Mouse (Mus musculus) heart, embryonic 14.5 days (tissue): ENCODE measurements at regions not wholly inside any gene's neighbourhood (a gene's known extent, or its start where the extent isn't known, plus 50 kb on each side); places are given as distances from the start of the nearest gene placed in this dataset.

ENCODE experiments used
- ATAC-seq: fragments of 200-750 bp; cut with Nextera tagmentation; 2 replicates; pipeline ENCODE4 v1.8.0; 2017; ENCODE audit warnings: low read depth, moderate TSS enrichment; ENCODE audit not compliant: insufficient number of reproducible peaks, insufficient read depth, low FRiP score
- H3K27ac ChIP-seq, 2 experiments: fragments of 200-500 bp in 1 of 2; fragments of 300-500 bp in 1 of 2; sonication (generic) in 1 of 2; replicated peaks in 1 of 2; 2 replicates each; pipeline ENCODE4 v1.5.1; 2012 to 2014; ENCODE audit warnings: low read depth in 2 of 2, low read length in 2 of 2, control low read depth in 1 of 2, mild to moderate bottlenecking in 1 of 2, mixed read lengths in 1 of 2; ENCODE audit not compliant: control insufficient read depth in 1 of 2, insufficient read depth in 1 of 2
- H3K27me3 ChIP-seq: fragments of 300-500 bp; sonication (generic); 2 replicates; pipeline ENCODE4 v1.6.1; 2014; ENCODE audit warnings: mild to moderate bottlenecking, low read length, control low read depth; ENCODE audit not compliant: control insufficient read depth, insufficient read depth
- H3K36me3 ChIP-seq: fragments of 300-500 bp; sonication (generic); 2 replicates; pipeline ENCODE4 v1.6.1; 2014; ENCODE audit warnings: mild to moderate bottlenecking, control low read depth, low read length, mixed read lengths; ENCODE audit not compliant: control insufficient read depth, insufficient read depth
- H3K4me1 ChIP-seq, 2 experiments: fragments of 200-500 bp in 1 of 2; fragments of 300-500 bp in 1 of 2; sonication (generic) in 1 of 2; 2 replicates each; pipeline ENCODE4 v1.6.1; 2012 to 2014; ENCODE audit warnings: low read length in 2 of 2, control low read depth in 1 of 2, mixed read lengths in 1 of 2; ENCODE audit not compliant: control insufficient read depth in 2 of 2, insufficient read depth in 2 of 2
- H3K4me2 ChIP-seq: fragments of 300-500 bp; sonication (generic); 2 replicates; pipeline ENCODE4 v1.6.1; 2014; ENCODE audit warnings: mild to moderate bottlenecking, low read length
- H3K4me3 ChIP-seq, 2 experiments: fragments of 200-500 bp in 1 of 2; fragments of 300-500 bp in 1 of 2; sonication (generic) in 1 of 2; 2 replicates each; pipeline ENCODE4 v1.5.1; 2012 to 2014; ENCODE audit warnings: low read length in 2 of 2, mild to moderate bottlenecking in 2 of 2, control low read depth in 1 of 2, low read depth in 1 of 2, moderate library complexity in 1 of 2; ENCODE audit not compliant: control insufficient read depth in 1 of 2, insufficient read depth in 1 of 2
- H3K9ac ChIP-seq: fragments of 300-500 bp; sonication (generic); 2 replicates; pipeline ENCODE4 v1.6.1; 2014; ENCODE audit warnings: mild to moderate bottlenecking, low read length
- H3K9me3 ChIP-seq: fragments of 300-500 bp; sonication (generic); 2 replicates; pipeline ENCODE4 v1.6.1; 2016; ENCODE audit warnings: low read length, control low read depth; ENCODE audit not compliant: control insufficient read depth
- WGBS: fragments of 180-500 bp; shearing (Covaris S2); extraction: QIAGEN DNeasy Blood & Tissue Kit; methylation state at CpG from one replicate; pipeline ENCODE4 v1.1.7; 2014; 5-methylcytosine and 5-hydroxymethylcytosine counted together

DNA sequence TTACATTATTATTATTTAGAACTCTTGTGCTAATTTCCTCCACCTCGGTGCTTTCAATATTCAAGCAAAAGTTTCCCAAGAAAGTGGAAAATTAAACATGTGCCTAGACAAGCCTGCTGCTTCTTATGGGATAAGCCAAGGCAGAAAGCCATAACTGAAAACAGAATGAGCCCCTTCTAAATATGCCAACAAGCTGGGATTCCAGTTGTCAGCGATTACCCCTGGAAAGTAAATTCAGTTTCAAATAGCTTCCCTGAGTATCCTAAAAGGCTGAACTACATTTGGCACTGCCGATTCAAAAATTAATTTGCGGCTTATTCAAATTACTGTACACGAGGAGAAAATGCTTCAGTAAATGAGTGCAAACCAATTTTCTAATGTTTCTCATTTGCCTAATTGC lies 135.6 kb upstream of the Col8a1 start:
- ATAC-seq = no peak
- no peak overlapping the region for H3K4me3 ChIP-seq
- 86% methylated on average over 5 of the region's 5 CpGs for WGBS

DNA sequence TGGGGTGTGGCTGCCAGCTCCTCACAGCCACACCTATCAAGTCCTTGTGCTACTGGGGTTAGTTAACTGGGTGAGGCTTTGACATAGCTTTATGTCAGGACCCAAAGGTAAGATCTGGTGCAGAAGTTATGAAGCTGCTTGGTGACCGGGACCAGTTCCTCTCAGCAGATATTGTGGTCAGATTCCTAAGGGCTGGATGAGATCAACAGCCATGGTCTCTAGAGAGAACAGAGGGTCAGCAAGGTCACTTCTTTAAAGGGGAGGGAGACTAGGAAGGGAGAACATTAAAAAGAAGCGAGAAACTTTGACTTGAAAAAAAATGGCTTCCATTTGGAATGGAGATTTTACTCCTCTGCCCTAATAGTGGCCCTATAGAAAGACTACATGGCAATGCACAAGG lies 138.6 kb upstream of the Col8a1 start:
- Histone ChIP-seq H3K4me1 (no peaks in the 10 kb centered on the region), H3K4me3 (no peak overlapping the region), H3K9me3 (no peaks in the 10 kb centered on the region), H3K27me3 (no peaks in the 10 kb centered on the region), H3K27ac (no peak overlapping the region), H3K4me2 (no peak overlapping the region), H3K9ac (no peak overlapping the region), H3K36me3 (no peaks in the 10 kb centered on the region)
- no peak for ATAC-seq
- 64% methylated on average over 2 of the region's 2 CpGs for WGBS

More for the DNA sequence above, 135.6 kb upstream of the Col8a1 start:
- no peaks in the 10 kb centered on the region for H3K4me1 ChIP-seq
- no peaks in the 10 kb centered on the region for H3K9me3 ChIP-seq
- no peak overlapping the region for H3K27ac ChIP-seq
- no peak overlapping the region for H3K9ac ChIP-seq
- no peaks in the 10 kb centered on the region for H3K27me3 ChIP-seq
- no peaks in the 10 kb centered on the region for H3K36me3 ChIP-seq
- H3K4me2 ChIP-seq = no peak overlapping the region

DNA sequence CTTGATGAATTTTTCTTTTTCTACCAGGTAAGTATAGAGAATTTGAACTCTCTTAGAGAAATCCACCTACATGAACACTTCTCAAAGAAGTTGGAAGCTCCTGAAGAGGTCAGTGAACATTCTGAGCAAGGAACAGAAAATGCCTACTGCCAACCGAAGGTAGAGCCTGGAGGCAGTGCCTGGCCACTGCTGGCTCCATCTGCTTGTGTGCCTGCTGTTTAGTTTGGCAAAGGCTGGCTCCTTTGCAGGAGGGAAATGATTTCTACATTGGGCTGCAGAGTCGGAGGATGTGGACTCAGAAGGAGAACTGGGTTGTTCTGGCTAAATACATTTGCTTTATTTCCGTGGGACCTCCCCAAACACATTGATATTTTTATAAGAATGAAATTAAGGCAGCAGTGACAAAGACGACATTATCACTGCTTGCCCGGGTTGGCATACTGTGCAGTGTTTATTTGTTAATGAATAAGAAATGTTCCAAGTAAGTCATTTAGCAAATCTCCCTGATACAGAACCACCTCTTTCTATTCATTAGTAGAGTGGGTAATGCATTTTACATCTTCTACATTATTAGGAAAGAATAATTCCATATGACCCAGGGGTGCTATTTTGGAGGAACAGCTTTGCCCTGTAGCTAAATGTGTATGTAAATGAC lies 139.3 kb upstream of the Col8a1 start:
- no peak overlapping the region for H3K4me3 ChIP-seq
- no peaks in the 10 kb centered on the region for H3K27me3 ChIP-seq

GRCm38 (mm10) chr16:57901006-57901405 lies 146.5 kb upstream of the Col8a1 start:
- Histone ChIP-seq H3K4me3 (no peak overlapping the region), H3K4me1 (no peaks in the 10 kb centered on the region), H3K27me3 (no peaks in the 10 kb centered on the region), H3K27ac (no peak overlapping the region), H3K36me3 (no peaks in the 10 kb centered on the region), H3K9ac (no peak overlapping the region), H3K9me3 (no peaks in the 10 kb centered on the region), H3K4me2 (no peak overlapping the region)
- no peak for ATAC-seq
- 45% methylated on average over 4 of the region's 4 CpGs for WGBS

More for the DNA sequence above, 139.3 kb upstream of the Col8a1 start:
- WGBS = 68% methylated on average over 5 of the region's 5 CpGs
- Histone ChIP-seq H3K27ac (no peak overlapping the region), H3K9ac (no peak overlapping the region), H3K4me1 (no peaks in the 10 kb centered on the region), H3K4me2 (no peak overlapping the region), H3K9me3 (no peaks in the 10 kb centered on the region), H3K36me3 (no peaks in the 10 kb centered on the region)
- ATAC-seq = no peak

DNA sequence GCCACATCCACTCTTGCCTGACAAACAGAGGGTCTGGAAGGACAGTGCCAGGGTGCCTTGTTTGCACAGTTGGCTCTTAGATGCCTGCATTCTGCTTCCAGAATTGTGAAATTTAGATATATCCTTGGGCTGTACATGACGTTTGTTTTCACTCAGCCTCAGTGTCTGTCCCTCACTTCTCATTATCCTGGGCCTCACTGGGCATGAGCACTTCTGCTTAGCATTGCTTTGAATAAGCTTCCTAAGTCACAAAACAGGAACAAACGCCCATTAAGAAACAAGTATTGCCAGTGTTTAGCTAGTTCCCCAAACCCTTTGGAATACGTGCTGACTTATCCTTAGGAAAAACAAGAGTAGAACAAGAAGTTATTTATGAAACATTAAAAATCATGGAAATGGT lies 148.0 kb upstream of the Col8a1 start:
- H3K9me3 ChIP-seq = no peaks in the 10 kb centered on the region
- no peak overlapping the region for H3K27ac ChIP-seq
- 76% methylated on average over 3 of the region's 3 CpGs for WGBS
- H3K4me2 ChIP-seq = no peak overlapping the region
- no peaks in the 10 kb centered on the region for H3K4me1 ChIP-seq
- no peak overlapping the region for H3K4me3 ChIP-seq
- no peak for ATAC-seq
- H3K36me3 ChIP-seq = no peaks in the 10 kb centered on the region
- no peak overlapping the region for H3K9ac ChIP-seq
- no peaks in the 10 kb centered on the region for H3K27me3 ChIP-seq

DNA sequence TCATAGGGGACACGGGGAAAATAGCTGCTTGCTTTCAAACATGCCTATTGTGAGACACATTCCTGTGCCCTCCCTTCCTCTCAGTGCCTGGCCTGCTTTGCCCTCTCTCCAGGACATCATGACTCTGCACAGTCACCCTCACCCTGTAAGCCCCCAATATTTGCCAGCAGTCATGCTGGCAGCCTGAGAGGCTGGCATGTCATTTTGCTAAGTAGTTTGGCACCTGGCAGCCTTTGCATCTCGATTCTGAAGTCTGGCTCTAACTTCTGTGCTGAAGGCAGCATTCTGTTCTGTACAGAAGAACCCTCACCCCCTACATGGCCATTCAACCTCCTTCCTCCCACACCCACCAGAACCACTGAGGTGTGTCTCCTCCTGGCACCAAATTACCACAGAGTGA lies 157.5 kb upstream of the Col8a1 start:
- Histone ChIP-seq H3K4me1 (peaks cover 0 to 2% of the 10 kb centered on the region in 2 experiments; a peak in 1 of 4 replicates), H3K9ac (no peak overlapping the region), H3K4me3 (no peak overlapping the region), H3K36me3 (no peaks in the 10 kb centered on the region), H3K4me2 (no peak overlapping the region), H3K9me3 (no peaks in the 10 kb centered on the region), H3K27me3 (no peaks in the 10 kb centered on the region), H3K27ac (no peak overlapping the region)
- no peak for ATAC-seq
- WGBS = 48% methylated on average over 2 of the region's 2 CpGs

GRCm38 (mm10) chr16:57914506-57914905 lies 160.0 kb upstream of the Col8a1 start:
- peaks cover 0 to 2% of the 10 kb centered on the region in 2 experiments; a peak in 1 of 4 replicates for H3K4me1 ChIP-seq
- H3K27me3 ChIP-seq = no peaks in the 10 kb centered on the region
- H3K9me3 ChIP-seq = no peaks in the 10 kb centered on the region
- H3K4me3 ChIP-seq = no peak overlapping the region
- H3K27ac ChIP-seq = no peak overlapping the region
- H3K9ac ChIP-seq = no peak overlapping the region
- H3K36me3 ChIP-seq = no peaks in the 10 kb centered on the region
- no peak overlapping the region for H3K4me2 ChIP-seq
- no peak for ATAC-seq
- WGBS = 61% methylated on average over 1 of the region's 1 CpGs

DNA sequence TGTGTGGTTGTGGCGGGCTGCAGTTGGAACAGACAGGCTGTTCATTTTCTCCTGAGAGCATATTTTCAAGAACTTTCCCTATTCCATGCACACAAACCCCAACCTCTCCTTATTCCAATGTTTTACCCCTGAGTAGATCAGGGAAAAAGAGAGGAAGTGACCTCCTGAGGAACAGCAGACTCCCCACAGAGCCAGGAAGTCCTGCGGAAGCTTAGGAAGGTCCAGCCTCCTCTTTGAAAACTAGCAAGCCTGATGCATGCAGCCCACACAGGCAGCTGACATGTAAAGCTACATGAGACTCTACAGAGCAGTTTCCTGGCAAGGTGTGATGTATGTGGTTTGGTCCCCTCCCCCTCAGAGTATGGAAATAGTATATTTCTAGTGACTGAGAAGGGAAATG lies 160.9 kb upstream of the Col8a1 start:
- H3K9ac ChIP-seq = no peak overlapping the region
- WGBS = 66% methylated on average over 2 of the region's 2 CpGs
- H3K27ac ChIP-seq = no peak overlapping the region
- H3K27me3 ChIP-seq = no peaks in the 10 kb centered on the region
- no peaks in the 10 kb centered on the region for H3K9me3 ChIP-seq
- 0 out of 2 replicates have a peak, but pooled peaks have one; percentile 31 for ATAC-seq
- no peak overlapping the region for H3K4me3 ChIP-seq
- H3K4me2 ChIP-seq = no peak overlapping the region
- peaks cover 0 to 2% of the 10 kb centered on the region in 2 experiments; a peak in 1 of 4 replicates for H3K4me1 ChIP-seq
- no peaks in the 10 kb centered on the region for H3K36me3 ChIP-seq
